Comparison of ENCODE assay signal across 18 mouse cellular contexts in the genomic region with DNA sequence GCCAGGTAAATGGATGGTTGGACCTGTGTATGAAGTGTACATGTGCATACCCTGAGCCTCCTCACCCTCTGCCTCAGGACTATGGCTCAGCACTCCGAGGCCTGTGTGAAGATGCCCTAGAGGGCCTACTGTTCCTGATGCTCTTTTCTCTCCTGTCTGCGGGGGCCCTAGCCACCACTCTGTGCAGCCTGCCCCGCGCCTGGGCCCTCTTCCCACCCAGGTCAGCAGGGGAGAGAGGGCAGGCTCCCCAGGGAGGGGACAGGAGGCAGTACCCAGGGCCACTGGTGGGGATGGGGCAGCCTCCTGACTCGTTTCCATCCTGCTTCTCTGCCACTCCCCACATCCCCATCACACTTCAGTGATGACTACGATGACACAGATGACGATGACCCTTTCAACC. TPM values are rescaled to one million over a fixed set of nuclear protein-coding genes. Genes with fewer than 3 reads are reported as not detected.
DNase-seq lines count a peak whose midpoint lies in the region; ATAC-seq lines count a peak whose summit lies in the region.
"Had no signal": no experiment of that assay in that cellular context is flagged by ENCODE, and none has a peak within 500 bp of the region (broad histone marks: within the 10 kb centered on the region; RNA-seq: fewer than 3 reads in every experiment).

No protein-coding gene starts in this region.

- no peak overlapping the region for H3K4me3 ChIP-seq in hindbrain, embryonic 12.5 days
- H3K4me3 ChIP-seq in hindbrain, embryonic 14.5 days (replicated peaks; ENCODE audit: low read length), result no peak overlapping the region
- no peak overlapping the region for H3K4me3 ChIP-seq in limb, embryonic 12.5 days (replicated peaks)
- H3K4me3 ChIP-seq: heart, embryonic 10.5 days; neural tube, embryonic 12.5 days had no signal

- peak; percentile 50 for DNase-seq in cerebellum, adult 11-12 months
- no peak for DNase-seq in cerebellum, postnatal 4 days (ENCODE audit: low spot score in 2 of 2)
- DNase-seq in hindbrain, embryonic 14.5 days (ENCODE audit: low spot score), result no peak
- peak; percentile 3 to 13 for DNase-seq in lung, postnatal 4 days
- DNase-seq in lung, adult 18-20 months, result no peak
- DNase-seq in thymus, postnatal 14 days, result no peak
- DNase-seq: adrenal gland, postnatal 14 days; gastrocnemius, postnatal 10 days; heart, postnatal 14 days; kidney, postnatal 10 days; lung, postnatal 14 days had no signal

- WGBS in hindbrain, embryonic 12.5 days, result 87% methylated on average over 7 of the region's 7 CpGs
- 86% methylated on average over 7 of the region's 7 CpGs for WGBS in hindbrain, embryonic 14.5 days
- 81% methylated on average over 7 of the region's 7 CpGs for WGBS in limb, embryonic 12.5 days

- no peaks in the 10 kb centered on the region for H3K27me3 ChIP-seq in hindbrain, embryonic 12.5 days
- H3K27me3 ChIP-seq in hindbrain, embryonic 14.5 days (ENCODE audit: control insufficient read depth, insufficient read depth, low read length), result no peaks in the 10 kb centered on the region
- no peaks in the 10 kb centered on the region for H3K27me3 ChIP-seq in limb, embryonic 12.5 days
- H3K27me3 ChIP-seq: neural tube, embryonic 12.5 days had no signal

- no peak overlapping the region for H3K27ac ChIP-seq in hindbrain, embryonic 12.5 days
- no peak overlapping the region for H3K27ac ChIP-seq in hindbrain, embryonic 14.5 days
- no peak overlapping the region for H3K27ac ChIP-seq in limb, embryonic 12.5 days
- H3K27ac ChIP-seq: heart, embryonic 10.5 days; liver, embryonic 14.5 days; neural tube, embryonic 12.5 days had no signal

- peaks cover 17% of the 10 kb centered on the region for H3K4me1 ChIP-seq in hindbrain, embryonic 12.5 days
- peaks cover 17% of the 10 kb centered on the region for H3K4me1 ChIP-seq in hindbrain, embryonic 14.5 days (replicated peaks; ENCODE audit: control insufficient read depth, insufficient read depth, low read length)
- H3K4me1 ChIP-seq in limb, embryonic 12.5 days (replicated peaks), result peaks cover 9% of the 10 kb centered on the region

- no peak for ATAC-seq in hindbrain, embryonic 12.5 days (ENCODE audit: low FRiP score)
- no peak for ATAC-seq in hindbrain, embryonic 14.5 days (ENCODE audit: low FRiP score)
- ATAC-seq in limb, embryonic 12.5 days (ENCODE audit: insufficient number of reproducible peaks, insufficient read depth, low FRiP score, low TSS enrichment, low read depth), result no peak
- ATAC-seq: forebrain, embryonic 16.5 days; intestine, postnatal 0 days had no signal

- peak overlapping the region; percentile 32; the same call in 1 of the 2 replicates for H3K9ac ChIP-seq in hindbrain, embryonic 12.5 days
- no peak overlapping the region for H3K9ac ChIP-seq in hindbrain, embryonic 14.5 days
- 0 out of 2 replicates have a peak overlapping the region, but pooled peaks have one; percentile 23 for H3K9ac ChIP-seq in limb, embryonic 12.5 days (replicated peaks)
- H3K9ac ChIP-seq: liver, embryonic 14.5 days; neural tube, embryonic 12.5 days had no signal

- no peaks in the 10 kb centered on the region for H3K9me3 ChIP-seq in hindbrain, embryonic 12.5 days (replicated peaks)
- H3K9me3 ChIP-seq in hindbrain, embryonic 14.5 days (ENCODE audit: control insufficient read depth, low read length), result no peaks in the 10 kb centered on the region
- H3K9me3 ChIP-seq in limb, embryonic 12.5 days, result no peaks in the 10 kb centered on the region
- H3K9me3 ChIP-seq: neural tube, embryonic 12.5 days had no signal

- peaks cover 21% of the 10 kb centered on the region for H3K36me3 ChIP-seq in hindbrain, embryonic 12.5 days
- H3K36me3 ChIP-seq in hindbrain, embryonic 14.5 days (replicated peaks; ENCODE audit: control insufficient read depth, insufficient read depth), result peaks cover 11% of the 10 kb centered on the region; the same call in 1 of the 2 replicates
- no peaks in the 10 kb centered on the region for H3K36me3 ChIP-seq in limb, embryonic 12.5 days
- H3K36me3 ChIP-seq: heart, embryonic 10.5 days had no signal

- no peak overlapping the region for H3K4me2 ChIP-seq in hindbrain, embryonic 12.5 days (replicated peaks)
- H3K4me2 ChIP-seq in hindbrain, embryonic 14.5 days (replicated peaks), result no peak overlapping the region; the same call in 1 of the 2 replicates
- H3K4me2 ChIP-seq in limb, embryonic 12.5 days, result no peak overlapping the region
- H3K4me2 ChIP-seq: neural tube, embryonic 12.5 days had no signal

RNA-seq across cellular contexts. Expression of gene Leng8, which starts 3.8 kb away (rescaled TPM):
- polyA plus RNA-seq in hindbrain, embryonic 12.5 days (2016; fragmentation: Nextera tagmentation; extraction: Ambion mirVana), result 115 and 118 TPM in 2 replicates
- polyA plus RNA-seq in hindbrain, embryonic 14.5 days (2014; fragmentation: Nextera tagmentation; extraction: Ambion mirVana), result 65.3 and 66.7 TPM in 2 replicates
- 62.2 and 80.5 TPM in 2 replicates for polyA plus RNA-seq in limb, embryonic 12.5 days (2016; fragmentation: Nextera tagmentation; extraction: Ambion mirVana)

RNA-seq across cellular contexts. Expression of gene Ttyh1, which starts 13.8 kb away (rescaled TPM):
- 108 and 110 TPM in 2 replicates for polyA plus RNA-seq in hindbrain, embryonic 12.5 days (2016; fragmentation: Nextera tagmentation; extraction: Ambion mirVana)
- 148 and 151 TPM in 2 replicates for polyA plus RNA-seq in hindbrain, embryonic 14.5 days (2014; fragmentation: Nextera tagmentation; extraction: Ambion mirVana)
- polyA plus RNA-seq in limb, embryonic 12.5 days (2016; fragmentation: Nextera tagmentation; extraction: Ambion mirVana), result 1.6 and 1.9 TPM in 2 replicates

RNA-seq across cellular contexts. Expression of gene Leng9, which starts 17.2 kb away (rescaled TPM):
- polyA plus RNA-seq in hindbrain, embryonic 12.5 days (2016; fragmentation: Nextera tagmentation; extraction: Ambion mirVana), result 3.6 and 4.3 TPM in 2 replicates
- polyA plus RNA-seq in hindbrain, embryonic 14.5 days (2014; fragmentation: Nextera tagmentation; extraction: Ambion mirVana), result 3.1 and 3.7 TPM in 2 replicates
- polyA plus RNA-seq in limb, embryonic 12.5 days (2016; fragmentation: Nextera tagmentation; extraction: Ambion mirVana), result 2.3 and 3.2 TPM in 2 replicates

RNA-seq across cellular contexts. Expression of gene Cdc42ep5, which starts 31.7 kb away (rescaled TPM):
- polyA plus RNA-seq in hindbrain, embryonic 12.5 days (2016; fragmentation: Nextera tagmentation; extraction: Ambion mirVana), result 24.2 and 25.7 TPM in 2 replicates
- polyA plus RNA-seq in hindbrain, embryonic 14.5 days (2014; fragmentation: Nextera tagmentation; extraction: Ambion mirVana), result 7.0 and 7.2 TPM in 2 replicates
- polyA plus RNA-seq in limb, embryonic 12.5 days (2016; fragmentation: Nextera tagmentation; extraction: Ambion mirVana), result 40.3 and 47.9 TPM in 2 replicates

Comparison
In these comparisons a context has a peak if more than half of its experiments do, and no peak if none do; other contexts are left out.
1. DNase-seq: peak in cerebellum, adult 11-12 months (single experiment) and lung, postnatal 4 days (2 of 2); none in cerebellum, postnatal 4 days (0 of 2), hindbrain, embryonic 14.5 days (single experiment), lung, adult 18-20 months (0 of 2) and thymus, postnatal 14 days (single experiment).
2. RNA of gene Ttyh1, which starts 13.8 kb away (polyA plus RNA-seq): 148 to 151 TPM in hindbrain, embryonic 14.5 days and 108 to 110 TPM in hindbrain, embryonic 12.5 days; 1.6 to 1.9 TPM in limb, embryonic 12.5 days; every median in the first group is over 10 times any median in the second.